Mouse (Mus musculus): Measurements from ENCODE around the gene Olfr1502.
"Not testable (repeated sequence)": the region's sequence is repeated elsewhere in the genome, so short reads cannot be mapped to it uniquely, and the experiment has no call there.

The Olfr1502 gene

GRCm38 (mm10) chr19:13861495-13861894 is at the start of gene Olfr1502:
TSS of gene Olfr1502 (plus strand) at chr19:13861795.
- no peak for DNase-seq (ENCODE audit: low spot score)

- DNase-seq (ENCODE audit: low spot score) = no peak
Measured at GRCm38 (mm10) chr19:13812823-13813222, 48.8 kb upstream of the Olfr1502 start.

DNA sequence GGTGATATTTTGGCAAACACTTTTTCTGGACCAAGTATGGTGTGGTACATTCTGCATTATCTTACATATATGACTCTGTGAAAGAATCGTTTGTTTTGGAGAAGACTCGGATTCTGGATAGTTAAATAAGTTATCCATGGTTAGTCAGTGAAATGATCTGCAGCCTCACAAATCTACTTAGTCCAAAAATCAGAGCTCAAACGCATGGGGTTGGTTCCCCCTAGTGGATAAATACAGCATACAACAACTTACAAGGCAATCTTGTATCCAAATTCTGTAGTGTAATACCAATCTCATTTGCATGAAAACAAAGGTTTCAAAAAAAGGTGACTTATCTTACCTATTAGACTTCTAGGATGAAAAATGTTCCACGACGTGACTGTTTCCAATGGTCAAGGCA is 42.8 kb upstream of the Olfr1502 start:
- DNase-seq (ENCODE audit: low spot score) = peak; percentile 34

- no peak for DNase-seq (ENCODE audit: low spot score)
Measured at GRCm38 (mm10) chr19:13819347-13819746, 42.2 kb upstream of the Olfr1502 start, which contains the start of gene Olfr1499. TSS of gene Olfr1499 (minus strand) at chr19:13819447.

GRCm38 (mm10) chr19:13820847-13821246 is 40.7 kb upstream of the Olfr1502 start:
- no peak for DNase-seq (ENCODE audit: low spot score)

GRCm38 (mm10) chr19:13828447-13828846 is 33.1 kb upstream of the Olfr1502 start:
- DNase-seq (ENCODE audit: low spot score) = no peak

- DNase-seq (ENCODE audit: low spot score) = no peak
Measured at GRCm38 (mm10) chr19:13830388-13830787, 31.2 kb upstream of the Olfr1502 start, which contains the start of gene Olfr1500. TSS of gene Olfr1500 (minus strand) at chr19:13830488.

- DNase-seq (ENCODE audit: low spot score) = not testable (repeated sequence)
Measured at GRCm38 (mm10) chr19:13850592-13850991, 11.0 kb upstream of the Olfr1502 start, which contains the start of gene Olfr1501. TSS of gene Olfr1501 (minus strand) at chr19:13850692.

DNA sequence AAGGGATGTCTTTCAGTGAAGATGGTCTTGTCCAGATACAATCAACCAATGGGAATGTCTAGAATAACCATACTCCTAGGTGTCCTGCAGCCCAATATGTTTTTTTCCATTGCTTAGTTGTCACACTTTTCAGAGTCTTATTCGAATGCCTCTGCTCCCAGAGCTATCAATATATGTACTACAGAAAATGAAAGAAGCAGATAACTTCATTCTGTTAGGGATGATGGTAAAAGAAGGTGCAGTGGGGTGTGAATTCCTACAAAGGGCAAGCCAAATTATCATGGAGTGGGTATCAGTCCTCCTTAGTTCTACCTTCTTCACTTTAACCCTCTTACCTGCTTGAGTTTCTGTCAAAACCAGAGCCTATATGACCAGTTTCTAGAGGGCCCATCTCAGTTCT is 36.2 kb downstream of the Olfr1502 start, which contains the start of gene Olfr1504:
TSS of gene Olfr1504 (minus strand) at position 101 of the 400 bp plus-strand sequence.
- DNase-seq (ENCODE audit: low spot score) = no peak

All from adipocyte (in vitro differentiated cells).